Comparison of ENCODE assay signal across 8 mouse cellular contexts in the genomic region with DNA sequence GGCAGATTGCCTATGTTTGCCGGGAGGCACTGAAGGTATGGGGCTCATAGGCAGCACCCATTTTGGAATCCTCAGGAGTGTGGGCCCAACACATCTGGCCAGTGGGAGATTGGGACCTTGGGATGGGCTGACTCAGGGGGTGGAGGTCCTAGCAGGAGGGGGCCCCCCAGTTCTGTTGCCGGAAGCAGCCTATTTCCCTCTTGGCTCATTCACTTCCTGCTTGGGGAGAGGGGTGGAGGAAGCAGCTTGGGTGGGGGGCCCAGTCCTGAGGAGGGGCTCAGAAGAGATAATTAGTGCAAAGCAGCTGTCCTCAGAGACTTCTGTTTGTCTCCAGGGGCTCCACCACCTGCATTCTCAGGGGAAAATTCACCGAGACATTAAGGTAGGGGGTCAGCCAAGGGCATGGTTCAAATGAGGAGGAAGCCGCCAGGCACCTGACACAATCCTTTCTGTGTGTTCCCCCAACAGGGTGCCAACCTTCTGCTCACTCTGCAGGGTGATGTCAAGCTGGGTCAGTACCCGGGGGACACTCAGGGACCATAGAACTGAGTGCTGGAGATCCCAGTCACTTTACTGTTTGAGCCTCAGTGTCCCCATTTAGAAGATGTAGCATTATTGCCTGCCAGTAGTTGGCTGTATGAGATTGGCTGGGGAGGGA. TPM values are rescaled to one million over a fixed set of nuclear protein-coding genes. Genes with fewer than 3 reads are reported as not detected.
DNase-seq lines count a peak whose midpoint lies in the region; ATAC-seq and TF ChIP-seq lines count a peak whose summit lies in the region.

No protein-coding gene starts in this region.

- DNase-seq in kidney, postnatal 0 days (ENCODE audit: low spot score): no peak
- no peak for DNase-seq in kidney, adult 18-20 months
- no peak for DNase-seq in heart, postnatal 0 days (ENCODE audit: low spot score)
- DNase-seq in frontal cortex, postnatal 36 days (ENCODE audit: low spot score in 2 of 2): no peak
- no peak for DNase-seq in left cerebral cortex, postnatal 25 days (ENCODE audit: low spot score in 2 of 2)
- no peak for DNase-seq in layer of hippocampus, postnatal 10 days (ENCODE audit: low spot score in 2 of 2)

- intact Hi-C loops in left cerebral cortex, postnatal 25 days (cut with DNase I): no loop called here

- H3K4me3 ChIP-seq in kidney, postnatal 0 days (replicated peaks; ENCODE audit: low read depth, low read length): 0 out of 2 replicates have a peak overlapping the region, but pooled peaks have one; percentile 74
- H3K4me3 ChIP-seq in heart, postnatal 0 days (ENCODE audit: low read depth, low read length): peak overlapping the region; percentile 75
- H3K4me3 ChIP-seq in liver, embryonic 15.5 days (replicated peaks): peak overlapping the region; percentile 73
- 0 out of 2 replicates have a peak overlapping the region, but pooled peaks have one; percentile 62 for H3K4me3 ChIP-seq in stomach, embryonic 14.5 days (ENCODE audit: low read depth, low read length)

- no peak overlapping the region for H3K27ac ChIP-seq in kidney, postnatal 0 days
- no peak overlapping the region for H3K27ac ChIP-seq in heart, postnatal 0 days (ENCODE audit: low read depth)
- peak overlapping the region; percentile 71; the same call in 1 of the 2 replicates for H3K27ac ChIP-seq in liver, embryonic 15.5 days (replicated peaks)
- no peak overlapping the region for H3K27ac ChIP-seq in stomach, embryonic 14.5 days (ENCODE audit: low read length)

- no peaks in the 10 kb centered on the region for H3K27me3 ChIP-seq in kidney, postnatal 0 days (ENCODE audit: insufficient read depth, low read length)
- no peaks in the 10 kb centered on the region for H3K27me3 ChIP-seq in heart, postnatal 0 days (ENCODE audit: control insufficient read depth, insufficient read depth, low read length)
- no peaks in the 10 kb centered on the region for H3K27me3 ChIP-seq in liver, embryonic 15.5 days
- H3K27me3 ChIP-seq in stomach, embryonic 14.5 days (ENCODE audit: control insufficient read depth, insufficient read depth, low read length): no peaks in the 10 kb centered on the region

- H3K9ac ChIP-seq in kidney, postnatal 0 days (ENCODE audit: low read depth, low read length): peak overlapping the region; percentile 81; the same call in 1 of the 2 replicates
- H3K9ac ChIP-seq in heart, postnatal 0 days (replicated peaks; ENCODE audit: low read depth, low read length): no peak overlapping the region; the same call in 1 of the 2 replicates
- H3K9ac ChIP-seq in liver, embryonic 15.5 days: no peak overlapping the region
- H3K9ac ChIP-seq in stomach, embryonic 14.5 days (replicated peaks; ENCODE audit: low read depth, low read length): no peak overlapping the region

- peaks cover 17% of the 10 kb centered on the region for H3K4me1 ChIP-seq in kidney, postnatal 0 days (replicated peaks; ENCODE audit: insufficient read depth, low read length)
- H3K4me1 ChIP-seq in heart, postnatal 0 days (ENCODE audit: control insufficient read depth, insufficient read depth): 0 out of 2 replicates have a peak, but pooled peaks cover 4% of the 10 kb centered on the region
- peaks cover 75% of the 10 kb centered on the region for H3K4me1 ChIP-seq in liver, embryonic 15.5 days (replicated peaks)
- peaks cover 9% of the 10 kb centered on the region; the same call in 1 of the 2 replicates for H3K4me1 ChIP-seq in stomach, embryonic 14.5 days (ENCODE audit: control insufficient read depth, insufficient read depth, low read length)

- peaks cover 28% of the 10 kb centered on the region for H3K36me3 ChIP-seq in kidney, postnatal 0 days (ENCODE audit: insufficient read depth, low read length)
- peaks cover 59% of the 10 kb centered on the region for H3K36me3 ChIP-seq in heart, postnatal 0 days (replicated peaks; ENCODE audit: control insufficient read depth, insufficient read depth, low read length)
- H3K36me3 ChIP-seq in liver, embryonic 15.5 days (replicated peaks): peaks cover 56% of the 10 kb centered on the region
- H3K36me3 ChIP-seq in stomach, embryonic 14.5 days (ENCODE audit: control insufficient read depth, insufficient read depth, low read length): peaks cover 45% of the 10 kb centered on the region

- WGBS in kidney, postnatal 0 days: 74% methylated on average over 5 of the region's 5 CpGs
- 63% methylated on average over 5 of the region's 5 CpGs for WGBS in heart, postnatal 0 days
- 43% methylated on average over 5 of the region's 5 CpGs for WGBS in liver, embryonic 15.5 days (ENCODE audit: insufficient replicate concordance)
- WGBS in stomach, embryonic 14.5 days: 76% methylated on average over 5 of the region's 5 CpGs

- TF ChIP-seq EP300 in heart, postnatal 0 days (IDR thresholded peaks at IDR 0.05; ENCODE audit: low read depth): no peak

- H3K4me2 ChIP-seq in kidney, postnatal 0 days (ENCODE audit: low read length): peak overlapping the region; percentile 97; the same call in 1 of the 2 replicates
- H3K4me2 ChIP-seq in heart, postnatal 0 days (ENCODE audit: low read depth, low read length): peak overlapping the region; percentile 89
- peak overlapping the region; percentile 100 for H3K4me2 ChIP-seq in liver, embryonic 15.5 days
- 0 out of 2 replicates have a peak overlapping the region, but pooled peaks have one; percentile 78 for H3K4me2 ChIP-seq in stomach, embryonic 14.5 days (replicated peaks; ENCODE audit: low read depth, low read length)

- ATAC-seq in kidney, postnatal 0 days (replicated peaks; ENCODE audit: low FRiP score, low read depth): no peak
- ATAC-seq in heart, postnatal 0 days (ENCODE audit: insufficient read depth, low read depth): no peak
- no peak for ATAC-seq in liver, embryonic 15.5 days (ENCODE audit: insufficient read depth)
- no peak for ATAC-seq in stomach, embryonic 14.5 days (ENCODE audit: insufficient number of reproducible peaks, insufficient read depth, low FRiP score, low read depth)

- no peaks in the 10 kb centered on the region for H3K9me3 ChIP-seq in kidney, postnatal 0 days (replicated peaks; ENCODE audit: low read length)
- no peaks in the 10 kb centered on the region for H3K9me3 ChIP-seq in heart, postnatal 0 days (replicated peaks; ENCODE audit: control insufficient read depth, low read length)
- H3K9me3 ChIP-seq in liver, embryonic 15.5 days (replicated peaks): no peaks in the 10 kb centered on the region
- H3K9me3 ChIP-seq in stomach, embryonic 14.5 days (ENCODE audit: control insufficient read depth, low read depth, low read length): no peaks in the 10 kb centered on the region

- no peak for TF ChIP-seq CTCF in kidney, postnatal 0 days (IDR thresholded peaks at IDR 0.05; ENCODE audit: low read depth)
- TF ChIP-seq CTCF in heart, postnatal 0 days (IDR thresholded peaks at IDR 0.05; ENCODE audit: low read depth): no peak

RNA-seq across cellular contexts. Expression of gene Map4k2, which starts 1.5 kb away (rescaled TPM):
- polyA plus RNA-seq in kidney, postnatal 0 days (2015; fragmentation: Nextera tagmentation; extraction: Ambion mirVana): 12.2 and 13.5 TPM in 2 replicates
- 48.4 and 59.1 TPM in 2 replicates for total RNA-seq in heart, postnatal 0 days (2014; rRNA removed; ENCODE audit: low replicate concordance)
- 9.6 and 10.1 TPM in 2 replicates for polyA plus RNA-seq in heart, postnatal 0 days (2015; fragmentation: Nextera tagmentation; extraction: Ambion mirVana)
- polyA plus RNA-seq in liver, embryonic 15.5 days (2015; fragmentation: Nextera tagmentation; extraction: Ambion mirVana): 7.7 and 9.1 TPM in 2 replicates
- 10.0 TPM in 2 replicates for polyA plus RNA-seq in stomach, embryonic 14.5 days (2014; fragmentation: Nextera tagmentation; extraction: Ambion mirVana)
- 10 to 100 TPM; 83.3 to 92.3 TPM for total RNA-seq in left cerebral cortex, postnatal 25 days (2021)
- total RNA-seq in layer of hippocampus, postnatal 10 days (2021): 10 to 100 TPM; 79.3 to 86.2 TPM

RNA-seq across cellular contexts. Expression of gene Men1, which starts 7.6 kb away (rescaled TPM):
- 51.9 and 54.6 TPM in 2 replicates for polyA plus RNA-seq in kidney, postnatal 0 days (2015; fragmentation: Nextera tagmentation; extraction: Ambion mirVana)
- 20.6 and 46.5 TPM in 2 replicates for total RNA-seq in heart, postnatal 0 days (2014; rRNA removed; ENCODE audit: low replicate concordance)
- 20.1 and 20.3 TPM in 2 replicates for polyA plus RNA-seq in heart, postnatal 0 days (2015; fragmentation: Nextera tagmentation; extraction: Ambion mirVana)
- polyA plus RNA-seq in liver, embryonic 15.5 days (2015; fragmentation: Nextera tagmentation; extraction: Ambion mirVana): 25.1 and 25.4 TPM in 2 replicates
- polyA plus RNA-seq in stomach, embryonic 14.5 days (2014; fragmentation: Nextera tagmentation; extraction: Ambion mirVana): 40.0 and 41.3 TPM in 2 replicates
- total RNA-seq in left cerebral cortex, postnatal 25 days (2021): 10 to 100 TPM; 69.7 to 70.0 TPM
- total RNA-seq in layer of hippocampus, postnatal 10 days (2021): 10 to 100 TPM; 72.0 to 73.6 TPM

RNA-seq across cellular contexts. Expression of gene Sf1, which starts 21.1 kb away (rescaled TPM):
- 91.1 and 97.2 TPM in 2 replicates for polyA plus RNA-seq in kidney, postnatal 0 days (2015; fragmentation: Nextera tagmentation; extraction: Ambion mirVana)
- 41.8 and 94.6 TPM in 2 replicates for total RNA-seq in heart, postnatal 0 days (2014; rRNA removed; ENCODE audit: low replicate concordance)
- 31.8 and 38.3 TPM in 2 replicates for polyA plus RNA-seq in heart, postnatal 0 days (2015; fragmentation: Nextera tagmentation; extraction: Ambion mirVana)
- 64.3 and 68.8 TPM in 2 replicates for polyA plus RNA-seq in liver, embryonic 15.5 days (2015; fragmentation: Nextera tagmentation; extraction: Ambion mirVana)
- 126 and 139 TPM in 2 replicates for polyA plus RNA-seq in stomach, embryonic 14.5 days (2014; fragmentation: Nextera tagmentation; extraction: Ambion mirVana)
- 100 to 1,000 TPM; 180 to 195 TPM for total RNA-seq in left cerebral cortex, postnatal 25 days (2021)
- total RNA-seq in layer of hippocampus, postnatal 10 days (2021): 100 to 1,000 TPM; 190 to 194 TPM

RNA-seq across cellular contexts. Expression of gene Cdc42bpg, which starts 36.1 kb away (rescaled TPM):
- polyA plus RNA-seq in kidney, postnatal 0 days (2015; fragmentation: Nextera tagmentation; extraction: Ambion mirVana): 1.0 TPM in 2 replicates
- total RNA-seq in heart, postnatal 0 days (2014; rRNA removed; ENCODE audit: low replicate concordance): 4.8 and 9.5 TPM in 2 replicates
- polyA plus RNA-seq in heart, postnatal 0 days (2015; fragmentation: Nextera tagmentation; extraction: Ambion mirVana): 0.49 and 0.51 TPM in 2 replicates
- 0.21 and 0.38 TPM in 2 replicates for polyA plus RNA-seq in liver, embryonic 15.5 days (2015; fragmentation: Nextera tagmentation; extraction: Ambion mirVana)
- 2.2 and 2.3 TPM in 2 replicates for polyA plus RNA-seq in stomach, embryonic 14.5 days (2014; fragmentation: Nextera tagmentation; extraction: Ambion mirVana)
- 1 to 10 TPM; 2.7 to 2.9 TPM for total RNA-seq in left cerebral cortex, postnatal 25 days (2021)
- 1 to 10 TPM; 5.0 TPM for total RNA-seq in layer of hippocampus, postnatal 10 days (2021)

RNA-seq across cellular contexts. Expression of gene Pygm, which starts 41.8 kb away (rescaled TPM):
- 24.5 and 25.8 TPM in 2 replicates for polyA plus RNA-seq in kidney, postnatal 0 days (2015; fragmentation: Nextera tagmentation; extraction: Ambion mirVana)
- total RNA-seq in heart, postnatal 0 days (2014; rRNA removed; ENCODE audit: low replicate concordance): 451 and 487 TPM in 2 replicates
- 390 and 400 TPM in 2 replicates for polyA plus RNA-seq in heart, postnatal 0 days (2015; fragmentation: Nextera tagmentation; extraction: Ambion mirVana)
- polyA plus RNA-seq in liver, embryonic 15.5 days (2015; fragmentation: Nextera tagmentation; extraction: Ambion mirVana): 6.4 and 9.2 TPM in 2 replicates
- 9.3 and 10.1 TPM in 2 replicates for polyA plus RNA-seq in stomach, embryonic 14.5 days (2014; fragmentation: Nextera tagmentation; extraction: Ambion mirVana)
- total RNA-seq in left cerebral cortex, postnatal 25 days (2021): 10 to 100 TPM; 26.8 to 35.5 TPM
- total RNA-seq in layer of hippocampus, postnatal 10 days (2021): 10 to 100 TPM; 16.2 to 17.4 TPM
